Mouse (Mus musculus): ENCODE measurements around the gene Pla1a. TPM values are rescaled to one million over a fixed set of nuclear protein-coding genes. Genes with fewer than 3 reads are reported as not detected.

Gene Pla1a
- polyA plus RNA-seq, 1 experiment, result 14.4 TPM

- H3K4me1 ChIP-seq (ENCODE audit: control insufficient read depth, insufficient read depth, insufficient read length, low read length), result no peaks in the 10 kb centered on the region
- peak overlapping the region; percentile 55 for H3K4me3 ChIP-seq (ENCODE audit: insufficient read depth, low read depth, low read length)
- peak overlapping the region; percentile 32; the same call in 1 of the 2 replicates for H3K27ac ChIP-seq (replicated peaks; ENCODE audit: low read depth, low read length)
Measured at GRCm38 (mm10) chr16:38376163-38376840, 56.6 kb downstream of the Pla1a start.

GRCm38 (mm10) chr16:38375182-38375581, 57.8 kb downstream of the Pla1a start:
- Histone ChIP-seq H3K4me1 (ENCODE audit: control insufficient read depth, insufficient read depth, insufficient read length, low read length) (peaks cover 4% of the 10 kb centered on the region; the same call in 1 of the 2 replicates), H3K27ac (replicated peaks; ENCODE audit: low read depth, low read length) (no peak overlapping the region), H3K4me3 (ENCODE audit: insufficient read depth, low read depth, low read length) (no peak overlapping the region)

GRCm38 (mm10) chr16:38374379-38375140, 58.4 kb downstream of the Pla1a start:
- Histone ChIP-seq H3K4me1 (ENCODE audit: control insufficient read depth, insufficient read depth, insufficient read length, low read length) (peaks cover 7% of the 10 kb centered on the region; the same call in 1 of the 2 replicates), H3K4me3 (ENCODE audit: insufficient read depth, low read depth, low read length) (no peak overlapping the region), H3K27ac (replicated peaks; ENCODE audit: low read depth, low read length) (no peak overlapping the region)

- H3K4me3 ChIP-seq (ENCODE audit: insufficient read depth, low read depth, low read length), result no peak overlapping the region
- H3K4me1 ChIP-seq (ENCODE audit: control insufficient read depth, insufficient read depth, insufficient read length, low read length), result peaks cover 7% of the 10 kb centered on the region; the same call in 1 of the 2 replicates
Measured at GRCm38 (mm10) chr16:38373941-38374340, 59.0 kb downstream of the Pla1a start.

GRCm38 (mm10) chr16:38373439-38373838, 59.5 kb downstream of the Pla1a start:
- Histone ChIP-seq H3K27ac (replicated peaks; ENCODE audit: low read depth, low read length) (no peak overlapping the region), H3K4me3 (ENCODE audit: insufficient read depth, low read depth, low read length) (no peak overlapping the region), H3K4me1 (ENCODE audit: control insufficient read depth, insufficient read depth, insufficient read length, low read length) (peaks cover 7% of the 10 kb centered on the region; the same call in 1 of the 2 replicates)

More at GRCm38 (mm10) chr16:38373941-38374340, 59.0 kb downstream of the Pla1a start:
- H3K27ac ChIP-seq (replicated peaks; ENCODE audit: low read depth, low read length), result no peak overlapping the region

GRCm38 (mm10) chr16:38372876-38373275, 60.1 kb downstream of the Pla1a start:
- Histone ChIP-seq H3K4me1 (ENCODE audit: control insufficient read depth, insufficient read depth, insufficient read length, low read length) (peaks cover 7% of the 10 kb centered on the region; the same call in 1 of the 2 replicates), H3K4me3 (ENCODE audit: insufficient read depth, low read depth, low read length) (no peak overlapping the region), H3K27ac (replicated peaks; ENCODE audit: low read depth, low read length) (no peak overlapping the region)

- H3K4me3 ChIP-seq (ENCODE audit: insufficient read depth, low read depth, low read length), result no peak overlapping the region
- H3K27ac ChIP-seq (replicated peaks; ENCODE audit: low read depth, low read length), result no peak overlapping the region
- peaks cover 7% of the 10 kb centered on the region; the same call in 1 of the 2 replicates for H3K4me1 ChIP-seq (ENCODE audit: control insufficient read depth, insufficient read depth, insufficient read length, low read length)
Measured at GRCm38 (mm10) chr16:38371705-38372296, 61.1 kb downstream of the Pla1a start.

- Histone ChIP-seq H3K27ac (replicated peaks; ENCODE audit: low read depth, low read length) (0 out of 2 replicates have a peak overlapping the region, but pooled peaks have one; percentile 7), H3K4me3 (ENCODE audit: insufficient read depth, low read depth, low read length) (no peak overlapping the region), H3K4me1 (ENCODE audit: control insufficient read depth, insufficient read depth, insufficient read length, low read length) (peaks cover 7% of the 10 kb centered on the region; the same call in 1 of the 2 replicates)
Measured at GRCm38 (mm10) chr16:38370633-38371374, 62.1 kb downstream of the Pla1a start.

GRCm38 (mm10) chr16:38369992-38370484, 62.9 kb downstream of the Pla1a start:
- H3K27ac ChIP-seq (replicated peaks; ENCODE audit: low read depth, low read length), result peak overlapping the region; percentile 1; the same call in 1 of the 2 replicates
- peaks cover 7% of the 10 kb centered on the region; the same call in 1 of the 2 replicates for H3K4me1 ChIP-seq (ENCODE audit: control insufficient read depth, insufficient read depth, insufficient read length, low read length)
- H3K4me3 ChIP-seq (ENCODE audit: insufficient read depth, low read depth, low read length), result no peak overlapping the region

- Histone ChIP-seq H3K4me1 (ENCODE audit: control insufficient read depth, insufficient read depth, insufficient read length, low read length) (peaks cover 7% of the 10 kb centered on the region; the same call in 1 of the 2 replicates), H3K4me3 (ENCODE audit: insufficient read depth, low read depth, low read length) (no peak overlapping the region), H3K27ac (replicated peaks; ENCODE audit: low read depth, low read length) (no peak overlapping the region)
Measured at GRCm38 (mm10) chr16:38369431-38369830, 63.5 kb downstream of the Pla1a start.

GRCm38 (mm10) chr16:38369000-38369399, 63.9 kb downstream of the Pla1a start:
- Histone ChIP-seq H3K4me1 (ENCODE audit: control insufficient read depth, insufficient read depth, insufficient read length, low read length) (peaks cover 7% of the 10 kb centered on the region; the same call in 1 of the 2 replicates), H3K27ac (replicated peaks; ENCODE audit: low read depth, low read length) (no peak overlapping the region), H3K4me3 (ENCODE audit: insufficient read depth, low read depth, low read length) (no peak overlapping the region)

GRCm38 (mm10) chr16:38368336-38368735, 64.6 kb downstream of the Pla1a start:
- Histone ChIP-seq H3K4me3 (ENCODE audit: insufficient read depth, low read depth, low read length) (no peak overlapping the region), H3K27ac (replicated peaks; ENCODE audit: low read depth, low read length) (no peak overlapping the region), H3K4me1 (ENCODE audit: control insufficient read depth, insufficient read depth, insufficient read length, low read length) (peaks cover 13% of the 10 kb centered on the region; the same call in 1 of the 2 replicates)

- no peak overlapping the region for H3K4me3 ChIP-seq (ENCODE audit: insufficient read depth, low read depth, low read length)
- H3K4me1 ChIP-seq (ENCODE audit: control insufficient read depth, insufficient read depth, insufficient read length, low read length), result peaks cover 17% of the 10 kb centered on the region; the same call in 1 of the 2 replicates
- H3K27ac ChIP-seq (replicated peaks; ENCODE audit: low read depth, low read length), result no peak overlapping the region
Measured at GRCm38 (mm10) chr16:38366231-38366630, 66.7 kb downstream of the Pla1a start.

GRCm38 (mm10) chr16:38365390-38365789, 67.6 kb downstream of the Pla1a start:
- Histone ChIP-seq H3K27ac (replicated peaks; ENCODE audit: low read depth, low read length) (no peak overlapping the region), H3K4me1 (ENCODE audit: control insufficient read depth, insufficient read depth, insufficient read length, low read length) (peaks cover 15% of the 10 kb centered on the region; the same call in 1 of the 2 replicates), H3K4me3 (ENCODE audit: insufficient read depth, low read depth, low read length) (no peak overlapping the region)

Data from brown adipose tissue, adult 24 weeks (tissue).